16 mouse cellular contexts compared by ENCODE assay signal in the genomic region with DNA sequence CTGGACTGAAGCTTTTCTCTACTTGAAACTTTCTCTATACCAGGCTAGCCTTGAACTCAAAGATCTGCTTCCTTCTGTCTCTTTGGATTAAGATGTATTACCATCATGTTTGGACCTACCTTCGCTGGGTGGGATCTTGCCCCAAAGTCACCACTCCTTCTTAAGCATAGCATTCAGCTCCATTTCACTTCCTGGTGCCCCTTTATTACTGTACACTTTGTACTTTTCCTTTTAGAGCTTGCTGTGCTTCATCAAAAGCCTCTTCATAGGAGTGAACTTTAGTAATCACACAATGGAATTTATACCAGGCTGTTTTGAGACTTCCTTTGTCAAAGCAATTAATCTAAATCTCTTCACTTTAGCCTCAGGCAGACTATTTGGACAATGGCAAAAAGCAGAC.
"Had no signal": no experiment of that assay in that cellular context is flagged by ENCODE, and none has a peak within 500 bp of the region (broad histone marks: within the 10 kb centered on the region; RNA-seq: fewer than 3 reads in every experiment).

No protein-coding gene starts in this region.

- H3K27ac ChIP-seq: lung, embryonic 15.5 days; macrophage; midbrain, embryonic 13.5 days; midbrain, embryonic 15.5 days; neural tube, embryonic 12.5 days had no signal

- ATAC-seq: lung, postnatal 0 days; midbrain, embryonic 13.5 days; midbrain, embryonic 15.5 days had no signal

- H3K4me3 ChIP-seq: lung, embryonic 15.5 days; megakaryocyte, embryonic 14.5 days; midbrain, embryonic 13.5 days; midbrain, embryonic 15.5 days; neural tube, embryonic 12.5 days had no signal

- DNase-seq: lung, adult 2 months; lung, postnatal 14 days; lung, postnatal 36 days; right cerebral cortex, postnatal 14 days; spleen, adult 18-20 months; thymus, adult 2 months; thymus, postnatal 25 days; thymus, postnatal 4 days had no signal

- H3K4me1 ChIP-seq: lung, embryonic 15.5 days; midbrain, embryonic 13.5 days; midbrain, embryonic 15.5 days; neural tube, embryonic 12.5 days had no signal

- H3K9ac ChIP-seq: lung, embryonic 15.5 days; midbrain, embryonic 13.5 days; midbrain, embryonic 15.5 days; neural tube, embryonic 12.5 days had no signal

- H3K9me3 ChIP-seq: lung, embryonic 15.5 days; megakaryocyte, embryonic 14.5 days; midbrain, embryonic 13.5 days; midbrain, embryonic 15.5 days; neural tube, embryonic 12.5 days had no signal

- H3K27me3 ChIP-seq: lung, embryonic 15.5 days; megakaryocyte, embryonic 14.5 days; midbrain, embryonic 13.5 days; midbrain, embryonic 15.5 days; neural tube, embryonic 12.5 days had no signal

- H3K4me2 ChIP-seq: lung, embryonic 15.5 days; midbrain, embryonic 11.5 days; midbrain, embryonic 13.5 days; midbrain, embryonic 15.5 days; neural tube, embryonic 12.5 days had no signal
